Mouse (Mus musculus) lung, adult 2 months (tissue): ENCODE results near the gene Prpf38a.

Source experiments
- CTCF ChIP-seq: fragments of 200-500 bp; IDR thresholded peaks from 2 replicates; pipeline ENCODE4 v1.5.1; 2011; ENCODE audit warnings: mild to moderate bottlenecking, low read length, control low read depth; ENCODE audit not compliant: insufficient read depth
- POLR2A ChIP-seq: fragments of 200-500 bp; IDR thresholded peaks from 2 replicates; pipeline ENCODE4 v1.6.1; 2011; ENCODE audit warnings: low read depth, mild to moderate bottlenecking, control low read depth, low read length, borderline replicate concordance; ENCODE audit errors: extremely low read depth

- TF ChIP-seq CTCF (no peak), POLR2A (no peak)
Measured at GRCm38 (mm10) chr4:108608651-108609050, 29.5 kb upstream of the Prpf38a start.
